Mouse (Mus musculus): ENCODE data around the gene Zfp953.
"Not testable (repeated sequence)": the region's sequence is repeated elsewhere in the genome, so short reads cannot be mapped to it uniquely, and the experiment has no call there.

Zfp953 gene

GRCm38 (mm10) chr13:67360131-67360744 lies at the start of gene Zfp953, which contains the start of gene Gm28044:
Gene Zfp953, minus strand, starts transcription at chr13:67360605.
Gene Gm28044, minus strand, starts transcription at chr13:67360536.
- DNase-seq: peak; percentile 94

GRCm38 (mm10) chr13:67399183-67399903 lies 38.9 kb upstream of the Zfp953 start, which contains the start of gene Zfp429:
Gene Zfp429, minus strand, starts transcription at chr13:67399819.
- peak; percentile 84 for DNase-seq

DNA sequence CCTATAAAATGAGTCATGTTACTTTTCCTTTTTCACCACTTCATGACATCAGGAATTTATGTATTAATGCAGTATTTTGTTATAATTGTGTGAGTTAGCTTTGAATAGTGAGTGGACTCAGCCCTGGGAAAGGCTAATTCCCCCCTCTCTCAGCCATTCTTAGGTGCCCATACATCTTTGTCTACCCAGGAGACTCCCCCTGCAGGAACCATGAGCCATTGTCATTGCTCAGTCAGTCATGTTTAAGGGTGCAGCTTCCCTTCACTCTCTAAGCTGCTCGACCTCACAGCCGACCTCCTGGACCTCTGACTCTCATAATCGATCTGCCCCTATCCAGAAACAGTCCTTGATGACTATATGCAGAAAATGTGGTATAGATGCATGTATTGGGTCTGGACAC lies 15.8 kb upstream of the Zfp953 start:
- DNase-seq: not testable (repeated sequence)

DNA sequence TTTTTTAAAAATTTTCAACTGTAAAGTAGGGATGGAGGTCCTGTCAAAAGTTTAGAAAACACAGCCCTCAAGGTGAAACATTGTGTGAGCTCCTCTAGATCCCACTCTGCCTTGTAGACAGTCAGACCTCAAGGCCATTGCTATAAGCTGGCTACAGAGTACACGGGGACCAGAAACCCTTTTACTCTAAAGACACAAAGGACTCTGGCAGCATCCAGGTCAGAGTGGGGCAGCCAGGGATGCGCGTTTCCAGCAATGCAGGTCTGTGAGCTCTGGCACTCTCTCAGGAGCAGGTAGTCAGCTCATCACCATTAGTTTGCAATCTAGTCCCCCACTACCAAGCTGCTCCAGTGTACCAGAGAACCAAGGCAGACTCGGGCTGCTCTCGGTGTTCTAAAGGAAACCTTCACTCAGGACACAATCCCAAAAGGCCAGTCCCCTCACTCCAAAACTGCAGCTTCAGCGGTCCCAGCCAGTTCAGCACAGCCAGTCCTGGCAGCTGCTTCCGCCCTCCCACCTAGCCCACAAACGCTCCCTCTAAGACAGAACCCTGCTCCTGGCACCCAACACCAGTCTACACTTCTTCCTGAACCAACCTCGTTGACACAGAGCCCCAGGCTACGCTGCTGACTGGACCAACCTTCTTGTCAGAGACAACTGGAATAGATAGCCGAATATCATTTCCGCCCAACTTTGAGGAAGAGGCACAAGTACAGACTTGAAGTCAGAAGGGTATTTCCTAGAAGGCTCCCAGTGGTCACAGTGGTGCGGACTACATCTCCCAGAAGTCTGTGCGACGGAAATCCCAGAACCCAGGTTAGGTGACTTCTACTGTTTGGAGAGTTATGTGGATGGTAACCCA lies 14.9 kb upstream of the Zfp953 start, which contains the start of the genes Gm28041 and Zfp456:
Gene Gm28041, minus strand, starts transcription at position 684 of the 862 bp plus-strand sequence.
Gene Zfp456, minus strand, starts transcription at position 761 of the 862 bp plus-strand sequence.
- DNase-seq: peak; percentile 85

- no peak for DNase-seq
Observed at GRCm38 (mm10) chr13:67351854-67352253, 8.6 kb downstream of the Zfp953 start.

GRCm38 (mm10) chr13:67343422-67343821 lies 17.0 kb downstream of the Zfp953 start:
- DNase-seq: no peak

DNA sequence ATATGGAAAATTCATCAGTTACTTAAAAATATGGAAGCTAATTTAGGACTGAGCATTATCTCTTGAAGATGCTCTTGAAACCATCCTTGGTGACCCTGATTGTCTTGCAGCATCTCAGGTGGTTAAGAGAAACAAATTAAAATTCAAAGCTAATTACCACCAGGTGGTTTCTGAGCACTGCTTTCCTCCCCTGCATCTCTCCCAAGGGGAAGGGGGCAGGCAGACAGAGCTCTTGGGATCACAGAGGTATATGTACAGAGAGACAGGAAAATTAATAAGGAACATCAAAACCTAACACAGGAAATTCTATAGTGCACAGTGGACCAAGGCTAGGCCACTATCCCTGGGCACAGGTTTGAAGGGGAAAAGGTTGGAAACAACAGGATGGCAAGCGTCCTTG lies 27.5 kb downstream of the Zfp953 start:
- peak; percentile 0 for DNase-seq

DNA sequence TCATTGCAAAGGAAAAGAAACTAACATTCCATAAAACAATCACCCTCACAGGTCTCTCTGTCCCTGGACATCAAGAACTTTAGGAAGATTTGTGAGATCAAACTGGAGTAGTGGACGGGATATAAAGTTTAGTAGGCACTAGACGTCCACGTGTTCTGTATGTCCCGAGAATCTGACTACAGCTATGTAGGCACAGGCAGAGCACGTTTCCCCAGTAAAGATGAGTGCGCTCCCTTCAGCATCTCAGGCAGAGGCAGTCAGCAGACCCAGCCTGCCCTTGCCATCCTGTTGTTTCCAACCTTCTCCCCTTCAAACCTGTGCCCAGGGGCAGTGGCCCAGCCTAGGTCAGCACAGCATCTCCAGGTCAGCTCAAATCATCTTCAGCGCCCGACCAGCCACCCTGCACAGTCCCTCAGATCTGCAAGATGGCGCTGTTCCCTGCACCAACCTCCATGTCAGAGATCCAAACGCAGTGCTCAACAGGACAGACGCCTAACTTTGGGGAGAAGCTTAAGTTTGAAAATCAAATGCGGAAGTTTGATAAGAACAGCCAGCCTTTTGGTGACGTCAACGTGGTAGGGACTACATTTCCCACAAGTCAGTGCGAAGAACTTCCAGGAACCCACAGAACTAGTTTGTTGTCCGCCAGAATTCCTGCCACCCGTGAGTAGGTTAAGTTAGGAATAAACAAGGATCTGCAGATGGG lies 28.2 kb downstream of the Zfp953 start, which contains the start of gene Zfp595:
Gene Zfp595, minus strand, starts transcription at position 552 of the 706 bp plus-strand sequence.
- peak; percentile 92 for DNase-seq

GRCm38 (mm10) chr13:67306718-67307117 lies 53.7 kb downstream of the Zfp953 start:
- DNase-seq: peak; percentile 3

GRCm38 (mm10) chr13:67305822-67306672 lies 54.4 kb downstream of the Zfp953 start, which contains the start of gene Zfp457:
Gene Zfp457, minus strand, starts transcription at chr13:67306485.
- peak; percentile 91 for DNase-seq

Measured in kidney, postnatal 14 days (tissue).